Mouse (Mus musculus) gastrocnemius, adult 2 months (tissue): ENCODE measurements around the gene Svs1. TPM values are rescaled to one million over a fixed set of nuclear protein-coding genes. Genes with fewer than 3 reads are reported as not detected.
"Not testable (repeated sequence)": the region's sequence is repeated elsewhere in the genome, so short reads cannot be mapped to it uniquely, and the experiment has no call there.

Experiments
- DNase-seq: peaks from one replicate; pipeline ENCODE4 v3.0.0; 2022
- H3K27ac ChIP-seq: fragments of 200-600 bp; 2 replicates; pipeline ENCODE4 v1.8.1; 2022; ENCODE audit warnings: mild to moderate bottlenecking
- H3K4me3 ChIP-seq: fragments of 200-600 bp; 2 replicates; pipeline ENCODE4 v1.8.1; 2022; ENCODE audit warnings: mild to moderate bottlenecking, moderate library complexity
- CTCF ChIP-seq: fragments of 200-600 bp; IDR thresholded peaks from 2 replicates; pipeline ENCODE4 v1.8.1; 2022; ENCODE audit warnings: antibody characterized with exemption, mild to moderate bottlenecking, moderate library complexity
- intact Hi-C: fragments of 180-260 bp; cut with DNase I; formaldehyde crosslinking; loops from one replicate; pipeline ENCODE4 v1.15.1; 2025
- long read RNA-seq, 2 experiments: library from polyadenylated mRNA; stranded (forward); transcript quantifications; one replicate each; pipeline ENCODE4 v2.0.0; 2021
- total RNA-seq, 2 experiments: library from RNA; stranded (reverse); gene quantifications; 2 replicates each; pipeline ENCODE4 v1.2.3; 2021

The Svs1 gene
- not detected for total RNA-seq
- long read RNA-seq, experiment 1: 0 reads
- long read RNA-seq, experiment 2: 0 reads

DNA sequence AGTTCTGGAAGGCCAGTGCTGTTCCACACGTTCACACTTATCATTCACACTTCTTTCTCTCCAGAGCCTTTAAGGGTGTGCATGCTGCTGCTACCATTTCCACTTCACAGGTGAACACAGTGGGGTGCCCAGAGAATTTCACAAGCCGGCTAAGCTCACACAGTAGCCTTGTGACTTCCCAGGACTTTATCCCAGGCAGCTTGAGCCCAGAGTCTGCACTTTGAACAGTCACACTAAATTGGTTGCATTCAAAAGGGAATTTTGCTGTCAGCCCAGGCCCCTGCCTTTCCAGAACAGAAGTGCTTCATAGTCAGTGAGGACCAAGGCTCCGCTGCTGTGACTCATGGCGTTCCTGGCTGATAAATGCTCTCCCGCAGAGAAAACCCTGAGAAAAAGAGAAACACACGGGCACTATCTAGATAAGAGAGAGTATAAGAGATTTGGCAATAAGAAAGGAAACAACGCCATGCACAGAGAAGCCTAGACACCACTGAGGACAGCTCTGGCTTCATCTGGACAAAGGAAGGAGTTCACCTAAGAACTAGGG, at the start of gene Svs1:
Gene Svs1, plus strand, starts transcription at position 418 of the 547 bp plus-strand sequence.
- intact Hi-C loops: no loop called here
- H3K4me3 ChIP-seq: no peak within 1 kb of the TSS
- no peak within 1 kb of the TSS for H3K27ac ChIP-seq
- no peak for TF ChIP-seq CTCF
- DNase-seq: no peak

DNA sequence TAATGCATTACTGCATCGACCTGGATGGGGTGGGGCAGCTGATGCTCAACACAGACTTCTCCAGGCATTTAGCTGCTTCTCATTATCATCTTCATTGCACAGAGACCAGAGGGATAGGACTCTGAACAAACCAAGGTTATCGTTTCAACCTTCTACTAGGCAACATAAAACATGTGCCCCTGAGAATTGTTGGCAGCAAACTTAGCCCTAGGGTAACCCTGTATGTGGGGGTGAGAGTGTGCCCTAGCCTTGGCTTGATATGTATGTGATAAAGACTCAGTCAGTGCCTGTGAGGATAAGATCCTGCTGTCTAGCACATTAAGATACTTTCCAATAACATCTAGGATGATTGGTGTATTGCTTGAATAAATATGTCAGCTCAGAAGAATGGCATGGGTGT, 37.1 kb upstream of the Svs1 start:
- H3K27ac ChIP-seq: no peak overlapping the region
- no peak for TF ChIP-seq CTCF
- no peak overlapping the region for H3K4me3 ChIP-seq
- intact Hi-C loops: no loop called here
- no peak for DNase-seq

DNA sequence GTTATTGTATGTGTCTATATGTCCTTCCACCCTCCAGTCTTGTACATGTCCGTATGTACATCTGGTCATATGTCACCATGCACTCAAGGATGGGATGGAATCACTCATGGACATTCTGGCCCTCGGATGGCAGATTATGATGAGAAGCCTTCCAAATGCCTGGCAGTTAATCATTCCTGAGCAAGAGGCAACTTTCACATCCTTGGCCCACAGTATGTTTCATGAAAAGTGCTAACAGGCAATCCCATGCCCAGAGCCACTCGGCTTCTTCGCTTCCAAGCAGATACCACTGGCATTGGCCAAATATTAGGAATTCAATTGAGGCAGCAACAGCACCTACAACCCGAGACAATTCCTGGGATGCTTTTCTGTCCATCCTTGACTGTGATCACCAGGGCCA, 36.0 kb upstream of the Svs1 start:
- no peak for DNase-seq
- no peak overlapping the region for H3K4me3 ChIP-seq
- intact Hi-C loops: no loop called here
- no peak overlapping the region for H3K27ac ChIP-seq
- no peak for TF ChIP-seq CTCF

DNA sequence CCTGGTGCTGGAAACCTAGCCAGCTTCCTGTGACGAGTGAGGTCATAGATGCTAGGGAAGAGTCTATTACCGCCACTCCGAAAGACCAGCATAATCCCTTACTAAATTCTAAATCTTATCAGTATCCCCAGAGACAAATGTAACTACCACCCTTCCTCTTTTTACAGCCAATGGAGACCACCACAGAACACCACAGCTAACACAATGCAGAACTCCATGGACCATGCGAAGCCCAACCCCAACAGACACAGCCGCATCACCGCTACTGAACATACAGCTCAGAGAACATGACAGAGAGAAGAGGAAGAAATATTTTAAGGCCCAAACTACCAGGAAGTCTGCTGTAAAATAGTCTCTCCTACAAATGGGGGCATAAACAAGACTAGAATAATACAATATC, 35.0 kb upstream of the Svs1 start:
- intact Hi-C loops: no loop called here
- TF ChIP-seq CTCF: no peak

DNA sequence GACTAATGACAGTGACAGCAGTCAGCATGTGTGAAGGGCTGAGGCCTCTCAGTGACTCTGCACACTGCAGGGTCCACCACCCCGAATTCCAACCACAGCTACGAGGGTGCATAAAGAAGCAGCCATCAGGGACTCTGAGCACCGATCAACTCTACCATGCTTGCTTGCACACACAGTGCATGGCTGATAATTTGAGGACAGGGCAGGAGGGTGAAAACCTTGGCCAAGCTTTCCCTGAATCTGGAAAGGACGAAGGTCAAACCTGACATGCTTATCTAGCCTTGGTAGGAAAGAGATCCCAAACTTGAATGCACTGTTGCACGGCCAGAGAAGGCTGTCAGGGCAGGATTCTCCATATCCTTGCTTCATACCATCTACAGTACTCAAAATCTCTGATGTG, 33.4 kb upstream of the Svs1 start:
- H3K27ac ChIP-seq: no peak overlapping the region
- intact Hi-C loops: no loop called here
- DNase-seq: no peak
- TF ChIP-seq CTCF: no peak
- H3K4me3 ChIP-seq: no peak overlapping the region

More for the DNA sequence above, 35.0 kb upstream of the Svs1 start:
- Histone ChIP-seq H3K27ac (no peak overlapping the region), H3K4me3 (no peak overlapping the region)
- DNase-seq: no peak

DNA sequence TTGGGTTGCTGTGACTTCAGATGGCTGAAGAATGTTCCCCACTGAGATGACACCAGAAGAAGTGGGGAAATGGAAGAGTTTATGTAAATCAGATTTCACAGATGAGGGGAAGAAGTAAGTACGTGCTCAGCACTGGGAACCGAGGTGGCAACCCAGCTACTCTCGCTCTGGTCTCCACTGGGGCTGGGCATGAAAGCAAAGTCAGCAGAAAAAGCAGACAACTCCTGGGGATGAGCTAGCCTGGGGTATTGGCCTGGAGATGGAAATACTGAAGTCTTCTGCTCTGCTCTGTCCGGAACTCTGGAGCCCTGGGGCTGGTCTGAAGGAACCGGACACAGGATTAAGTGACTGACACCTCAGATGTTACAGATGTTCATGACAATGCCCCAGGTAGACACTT, 32.5 kb upstream of the Svs1 start:
- no peak for TF ChIP-seq CTCF
- Histone ChIP-seq H3K4me3 (no peak overlapping the region), H3K27ac (no peak overlapping the region)
- intact Hi-C loops: no loop called here
- DNase-seq: no peak

DNA sequence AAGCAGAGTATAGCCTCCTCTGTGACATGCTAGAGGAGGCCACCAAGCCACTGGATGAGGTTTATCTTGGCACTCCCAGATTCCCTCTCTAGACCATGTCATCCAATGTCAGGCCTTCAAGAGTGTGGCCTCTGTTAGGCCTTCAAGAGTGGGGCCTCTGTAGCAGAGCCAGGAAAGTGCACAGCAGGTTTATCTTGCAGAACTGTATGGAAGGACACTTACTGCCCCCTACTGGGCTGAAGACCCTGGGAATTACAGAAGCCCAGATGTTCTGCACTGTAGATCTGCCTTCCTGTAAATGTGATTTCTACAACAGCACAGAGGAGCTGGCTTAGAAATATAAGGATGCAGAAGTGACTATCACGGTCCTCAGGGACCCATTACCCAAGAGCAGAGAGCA, 31.7 kb upstream of the Svs1 start:
- intact Hi-C loops: loop anchor here (5.0 kb wide), 1 partner anchor 138 kb away; no protein-coding TSS in a partner anchor
- no peak overlapping the region for H3K4me3 ChIP-seq
- TF ChIP-seq CTCF: peak; percentile 63
- no peak overlapping the region for H3K27ac ChIP-seq
- DNase-seq: peak; percentile 39

DNA sequence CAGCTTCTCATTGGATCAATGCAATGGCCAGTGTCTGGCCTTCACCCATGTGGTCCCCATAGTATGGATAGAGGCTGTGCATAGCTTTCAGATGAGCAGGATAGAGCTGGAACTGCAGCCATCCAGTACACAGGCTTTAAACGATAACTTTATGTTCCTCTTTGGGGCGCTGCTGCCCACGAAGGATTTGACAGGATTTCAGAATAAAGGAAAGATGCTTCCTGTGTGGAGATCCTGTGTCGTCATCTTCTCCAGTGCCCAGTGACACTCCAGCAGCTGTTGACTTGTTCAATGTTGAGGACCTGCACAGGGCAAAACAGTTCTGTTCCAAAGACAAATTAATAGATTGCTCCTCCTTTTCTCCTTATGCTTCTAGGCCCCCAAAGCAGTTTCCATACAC, 29.9 kb upstream of the Svs1 start:
- TF ChIP-seq CTCF: no peak
- intact Hi-C loops: loop anchor here (5.0 kb wide), 1 partner anchor 139 kb away; no protein-coding TSS in a partner anchor
- no peak for DNase-seq
- no peak overlapping the region for H3K27ac ChIP-seq
- H3K4me3 ChIP-seq: no peak overlapping the region

DNA sequence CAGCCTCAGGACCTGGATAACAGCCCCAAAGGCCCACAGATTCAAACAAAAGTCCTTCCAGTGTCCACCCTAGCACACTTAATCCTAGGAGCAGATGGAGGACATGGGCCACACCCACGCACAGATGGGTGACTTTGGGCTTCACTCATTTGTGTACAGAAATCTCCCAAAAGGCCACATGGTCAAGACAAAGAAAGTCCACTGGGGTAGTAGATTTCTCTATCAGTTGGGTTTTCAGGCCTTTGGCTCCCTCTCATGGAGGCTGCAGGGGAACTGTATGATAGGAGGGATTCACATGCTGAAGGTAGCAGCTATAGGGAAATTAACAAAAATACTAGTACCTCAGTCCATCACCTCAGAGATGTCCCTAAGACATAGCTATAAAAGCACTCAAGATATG, 28.6 kb upstream of the Svs1 start:
- H3K4me3 ChIP-seq: no peak overlapping the region
- no peak for DNase-seq
- TF ChIP-seq CTCF: peak; percentile 29; the same call in 1 of the 2 replicates
- intact Hi-C loops: loop anchor here (5.0 kb wide), 1 partner anchor 141 kb away; no protein-coding TSS in a partner anchor
- no peak overlapping the region for H3K27ac ChIP-seq

DNA sequence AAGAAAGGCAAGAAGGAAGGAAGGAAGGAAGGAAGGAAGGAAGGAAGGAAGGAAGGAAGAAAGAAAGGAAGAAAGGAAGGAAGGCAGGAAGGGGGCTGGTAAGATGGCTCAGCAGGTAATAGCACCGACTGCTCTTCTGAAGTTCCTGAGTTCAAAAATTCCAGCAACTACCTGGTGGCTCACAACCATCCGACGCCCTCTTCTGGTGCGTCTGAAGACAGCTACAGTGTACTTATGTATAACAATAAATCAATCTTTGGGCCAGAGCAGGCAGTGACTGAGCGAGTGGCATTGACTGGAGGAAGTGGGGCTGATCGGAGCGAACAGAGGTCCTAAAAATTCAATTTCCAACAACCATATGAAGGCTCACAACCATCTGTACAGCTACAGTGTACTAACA, 27.5 kb upstream of the Svs1 start:
- TF ChIP-seq CTCF: peak; percentile 20; the same call in 1 of the 2 replicates
- H3K27ac ChIP-seq, H3K4me3 ChIP-seq, DNase-seq: not testable (repeated sequence)
- intact Hi-C loops: loop anchor here (5.0 kb wide), 1 partner anchor 142 kb away; no protein-coding TSS in a partner anchor

DNA sequence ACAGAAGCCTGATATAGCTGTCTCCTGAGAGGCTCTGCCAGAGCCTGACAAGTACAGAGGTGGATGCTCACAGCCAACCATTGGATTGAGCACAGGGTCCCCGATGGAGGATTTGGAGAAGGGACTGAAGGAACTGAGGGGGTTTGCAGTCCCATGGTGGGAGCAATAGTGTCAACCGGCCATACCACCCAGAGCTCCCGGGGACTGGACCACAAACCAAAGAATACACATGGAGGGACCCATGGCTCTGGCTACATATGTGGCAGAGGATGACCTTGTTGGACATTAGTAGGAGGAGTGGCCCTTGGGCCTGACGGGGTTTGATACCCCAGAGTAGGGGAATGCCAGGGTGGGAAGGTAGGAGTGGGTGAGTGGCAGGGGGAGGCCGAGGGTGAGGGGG, 20.0 kb upstream of the Svs1 start:
- intact Hi-C loops, H3K27ac ChIP-seq, DNase-seq, H3K4me3 ChIP-seq: not testable (repeated sequence)

DNA sequence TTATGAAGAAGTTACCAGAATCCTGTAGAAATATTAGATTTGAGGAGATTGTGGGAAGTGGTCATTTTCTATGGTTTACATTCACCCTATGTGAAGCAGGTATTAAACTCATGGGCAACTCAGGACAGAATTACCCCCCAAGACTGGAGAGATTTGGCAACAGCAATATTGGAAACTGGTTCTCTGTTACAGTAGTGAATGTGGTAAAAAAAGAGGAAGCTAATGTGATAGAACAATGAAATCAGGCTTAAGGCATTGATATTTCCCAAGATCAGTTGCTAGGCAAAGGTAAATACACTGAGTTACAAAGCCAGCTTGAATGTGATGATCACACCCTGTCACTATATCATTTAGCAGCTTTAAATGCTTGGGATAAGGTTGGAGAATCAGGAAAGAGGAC, 18.8 kb upstream of the Svs1 start:
- intact Hi-C loops: no loop called here
- TF ChIP-seq CTCF: no peak
- Histone ChIP-seq H3K27ac (no peak overlapping the region), H3K4me3 (no peak overlapping the region)
- DNase-seq: no peak

DNA sequence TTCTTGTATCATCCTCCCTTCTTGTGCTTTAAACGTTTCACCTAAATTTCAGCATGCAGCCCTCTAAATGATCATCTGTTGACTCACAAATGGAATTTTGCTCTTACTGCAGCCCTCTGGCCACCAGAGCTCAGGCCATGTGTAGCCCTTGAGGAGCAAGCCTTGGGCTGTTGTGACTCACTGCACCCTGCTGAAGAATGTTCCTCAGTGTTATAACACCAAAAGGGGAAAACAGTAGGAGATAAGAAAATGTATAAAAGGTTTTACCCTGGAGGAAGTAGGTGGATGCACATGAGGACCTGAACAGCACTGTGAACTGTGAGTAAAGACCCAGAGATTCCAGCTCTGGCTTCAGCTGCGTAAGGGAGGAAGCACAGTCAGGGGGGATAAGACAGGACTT, 12.0 kb upstream of the Svs1 start, which contains the start of gene Doxl2:
Gene Doxl2, plus strand, starts transcription at position 301 of the 400 bp plus-strand sequence.
- DNase-seq: no peak
- H3K27ac ChIP-seq: no peak within 1 kb of the TSS
- no peak within 1 kb of the TSS for H3K4me3 ChIP-seq
- intact Hi-C loops: no loop called here
- no peak for TF ChIP-seq CTCF

DNA sequence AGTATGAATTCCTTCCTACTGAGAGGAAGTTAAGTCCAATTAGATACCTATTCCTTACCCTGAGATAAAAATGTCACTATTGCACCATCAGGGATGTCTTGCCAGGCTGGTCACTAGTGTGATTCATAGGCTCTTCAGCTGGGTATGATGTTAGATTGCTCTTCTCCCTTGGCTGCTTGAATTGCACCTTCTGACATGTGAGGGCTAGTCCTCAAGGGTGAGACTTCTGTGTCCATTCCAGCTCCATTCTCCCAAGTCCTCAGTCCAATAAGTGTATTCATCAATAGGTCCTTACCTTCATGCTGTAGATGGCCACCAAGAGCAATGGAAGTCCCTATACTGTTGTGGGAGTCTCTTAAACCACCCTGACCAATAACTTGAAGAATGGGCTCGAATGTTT, 7.0 kb upstream of the Svs1 start:
- no peak for TF ChIP-seq CTCF
- no peak overlapping the region for H3K4me3 ChIP-seq
- no peak overlapping the region for H3K27ac ChIP-seq
- no peak for DNase-seq
- intact Hi-C loops: no loop called here
